Mouse (Mus musculus) forebrain, embryonic 14.5 days (tissue): ENCODE data around the gene Zbtb20. TPM values are rescaled to one million over a fixed set of nuclear protein-coding genes. Genes with fewer than 3 reads are reported as not detected.

Experiments used
- ATAC-seq: fragments of 200-750 bp; cut with Nextera tagmentation; 2 replicates; pipeline ENCODE4 v1.8.0; 2017; ENCODE audit warnings: mild to moderate bottlenecking, moderate library complexity
- DNase-seq: peaks from one replicate; pipeline ENCODE4 v3.0.0-alpha.2; 2015; ENCODE audit warnings: low spot score
- H3K27ac ChIP-seq: fragments of 300-500 bp; sonication (generic); 2 replicates; pipeline ENCODE4 v1.5.1; 2014; ENCODE audit warnings: low read depth, mild to moderate bottlenecking, control low read depth, low read length, moderate library complexity
- H3K27me3 ChIP-seq: fragments of 300-500 bp; sonication (generic); replicated peaks from 2 replicates; pipeline ENCODE4 v1.6.1; 2014; ENCODE audit warnings: low read length, control low read depth, mixed read lengths; ENCODE audit not compliant: control insufficient read depth, insufficient read depth
- H3K36me3 ChIP-seq: fragments of 300-500 bp; sonication (generic); 2 replicates; pipeline ENCODE4 v1.6.1; 2014; ENCODE audit warnings: low read length, control low read depth; ENCODE audit not compliant: control insufficient read depth, insufficient read depth
- H3K4me1 ChIP-seq: fragments of 300-500 bp; sonication (generic); 2 replicates; pipeline ENCODE4 v1.6.1; 2014; ENCODE audit warnings: antibody characterized with exemption, low read length, control low read depth; ENCODE audit not compliant: control insufficient read depth, insufficient read depth
- H3K4me2 ChIP-seq: fragments of 300-500 bp; sonication (generic); 2 replicates; pipeline ENCODE4 v1.6.1; 2014; ENCODE audit warnings: mild to moderate bottlenecking, control low read depth, low read length
- H3K4me3 ChIP-seq: fragments of 300-500 bp; sonication (generic); 2 replicates; pipeline ENCODE4 v1.5.1; 2014; ENCODE audit warnings: low read depth, low read length, control low read depth
- H3K9ac ChIP-seq: fragments of 300-500 bp; sonication (generic); 2 replicates; pipeline ENCODE4 v1.6.1; 2014; ENCODE audit warnings: mild to moderate bottlenecking, low read length, control low read depth, moderate library complexity
- H3K9me3 ChIP-seq: fragments of 300-500 bp; sonication (generic); replicated peaks from 2 replicates; pipeline ENCODE4 v1.6.1; 2016; ENCODE audit warnings: low read length, control low read depth, mixed read lengths; ENCODE audit not compliant: control insufficient read depth
- WGBS: fragments of 180-500 bp; shearing (Covaris S2); extraction: QIAGEN DNeasy Blood & Tissue Kit; methylation state at CpG from one replicate; pipeline ENCODE4 v1.1.7; 2014; 5-methylcytosine and 5-hydroxymethylcytosine counted together
- polyA plus RNA-seq: library from polyadenylated mRNA; unstranded; fragments of >200 nt; fragmentation: Nextera tagmentation; extraction: Ambion mirVana; gene quantifications from 2 replicates; pipeline ENCODE4 v1.2.1, GENCODE M21; 2014

The Zbtb20 gene
- polyA plus RNA-seq, 1 experiment from 2014 or later: 41.0 TPM

DNA sequence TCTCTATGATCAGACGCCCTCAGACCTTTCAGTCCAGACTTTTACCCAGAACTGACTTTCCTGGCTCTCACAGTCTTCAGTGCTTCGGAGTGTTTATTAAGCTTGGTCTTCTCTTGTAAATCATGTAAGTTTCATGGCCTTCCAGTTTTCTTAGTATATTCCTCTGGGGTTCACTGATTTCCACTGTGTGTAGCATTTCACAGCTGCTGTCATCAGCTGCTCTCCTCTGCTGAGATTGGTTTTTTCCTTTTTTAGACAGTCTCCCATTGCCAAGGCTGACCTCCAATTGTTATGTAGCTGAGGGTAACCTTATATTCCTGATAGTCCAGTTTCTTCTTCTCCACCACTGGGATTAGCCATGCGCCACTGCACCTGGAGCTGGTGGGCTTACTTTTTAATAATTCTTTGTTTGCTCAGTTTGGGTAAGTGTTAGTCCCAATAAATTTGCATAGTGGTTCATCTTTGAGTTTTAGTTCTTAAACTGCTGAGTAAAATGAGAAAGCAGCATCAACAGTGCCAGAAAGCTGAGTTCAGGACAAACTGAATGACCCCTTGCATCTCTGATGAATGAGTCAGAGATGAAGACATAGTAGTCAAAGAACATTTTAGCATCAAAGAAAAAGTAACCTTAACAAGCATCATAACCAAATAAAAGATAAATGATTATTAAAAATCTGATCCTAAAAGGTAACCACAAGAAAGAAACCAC is 380.7 kb downstream of the Zbtb20 start:
- ATAC-seq (no peak), DNase-seq (no peak)
- no peaks in the 10 kb centered on the region for H3K36me3 ChIP-seq
- no peaks in the 10 kb centered on the region for H3K4me1 ChIP-seq
- no peaks in the 10 kb centered on the region for H3K27me3 ChIP-seq
- no peak overlapping the region for H3K4me3 ChIP-seq
- no peak overlapping the region for H3K27ac ChIP-seq
- no peak overlapping the region for H3K9ac ChIP-seq
- H3K9me3 ChIP-seq: no peaks in the 10 kb centered on the region
- 97% methylated on average over 3 of the region's 3 CpGs for WGBS
- no peak overlapping the region for H3K4me2 ChIP-seq

DNA sequence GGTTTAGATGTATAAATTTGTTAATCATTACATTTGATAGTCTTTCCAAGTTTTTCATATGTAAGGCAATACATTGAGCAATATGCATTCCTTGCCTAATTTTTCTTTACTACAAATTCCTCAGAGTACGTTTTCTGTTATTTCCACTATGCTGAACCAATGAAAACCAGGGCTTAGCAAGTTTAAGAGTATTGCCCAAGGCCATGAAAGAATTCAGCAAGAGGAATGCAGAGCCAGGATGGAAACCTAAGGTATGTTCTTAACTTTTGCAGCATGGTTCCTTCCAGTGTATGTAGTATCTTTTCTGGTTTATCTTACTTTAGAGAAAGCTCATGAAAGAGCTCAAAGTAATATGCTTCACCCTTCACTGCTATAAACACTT is 381.2 kb downstream of the Zbtb20 start:
- no peak overlapping the region for H3K9ac ChIP-seq
- H3K9me3 ChIP-seq: no peaks in the 10 kb centered on the region
- 84% methylated on average over 1 of the region's 1 CpGs for WGBS
- no peak overlapping the region for H3K4me2 ChIP-seq
- ATAC-seq: no peak
- no peak overlapping the region for H3K27ac ChIP-seq
- H3K36me3 ChIP-seq: no peaks in the 10 kb centered on the region
- H3K4me1 ChIP-seq: no peaks in the 10 kb centered on the region
- H3K27me3 ChIP-seq: no peaks in the 10 kb centered on the region
- no peak overlapping the region for H3K4me3 ChIP-seq
- no peak for DNase-seq

DNA sequence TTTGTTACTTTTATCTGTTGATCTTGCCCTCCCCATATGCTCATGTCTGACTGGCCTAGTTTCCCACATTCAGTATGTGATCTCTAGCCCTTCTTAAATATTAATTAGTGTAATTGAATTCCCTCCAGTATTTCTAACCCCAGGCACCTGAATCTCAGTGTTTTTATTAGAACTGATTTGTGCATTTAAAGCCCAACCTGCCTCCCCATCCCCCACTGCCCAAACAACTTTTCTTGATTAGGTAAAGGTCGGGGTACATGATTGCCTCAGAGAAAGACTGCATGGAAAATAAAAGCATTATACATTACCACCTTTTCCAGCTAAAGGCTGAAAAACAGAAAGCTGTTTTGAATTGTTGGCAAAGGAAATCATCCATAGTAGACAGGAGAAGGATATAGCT is 383.8 kb downstream of the Zbtb20 start:
- 37% methylated on average over 1 of the region's 1 CpGs for WGBS
- H3K9ac ChIP-seq: no peak overlapping the region
- H3K4me1 ChIP-seq: no peaks in the 10 kb centered on the region
- no peaks in the 10 kb centered on the region for H3K27me3 ChIP-seq
- H3K4me3 ChIP-seq: no peak overlapping the region
- ATAC-seq (no peak), DNase-seq (no peak)
- no peaks in the 10 kb centered on the region for H3K9me3 ChIP-seq
- no peak overlapping the region for H3K4me2 ChIP-seq
- H3K36me3 ChIP-seq: no peaks in the 10 kb centered on the region
- H3K27ac ChIP-seq: no peak overlapping the region

DNA sequence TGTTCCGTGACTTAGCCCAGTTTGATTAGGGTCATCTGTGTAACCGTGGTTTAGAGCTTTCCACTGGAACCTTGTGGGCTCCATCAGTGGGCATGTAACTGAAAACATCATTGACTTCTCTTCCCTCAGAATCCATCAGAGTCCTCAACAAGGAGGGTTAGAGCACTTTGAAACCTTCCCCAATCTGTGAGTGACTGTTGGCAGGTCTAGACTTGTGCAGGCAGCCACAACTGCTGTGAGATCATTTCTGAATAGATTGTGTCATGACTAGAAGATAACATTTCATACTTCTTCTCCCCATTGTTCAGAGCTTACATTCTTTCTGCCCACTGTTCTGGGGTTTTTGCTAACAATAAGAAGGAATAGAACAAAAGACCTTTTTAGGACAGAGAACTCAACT is 385.2 kb downstream of the Zbtb20 start:
- Histone ChIP-seq H3K27ac (no peak overlapping the region), H3K4me3 (no peak overlapping the region), H3K27me3 (no peaks in the 10 kb centered on the region), H3K4me2 (no peak overlapping the region), H3K4me1 (no peaks in the 10 kb centered on the region), H3K36me3 (no peaks in the 10 kb centered on the region), H3K9me3 (no peaks in the 10 kb centered on the region), H3K9ac (no peak overlapping the region)
- 82% methylated on average over 2 of the region's 2 CpGs for WGBS
- DNase-seq (no peak), ATAC-seq (no peak)

DNA sequence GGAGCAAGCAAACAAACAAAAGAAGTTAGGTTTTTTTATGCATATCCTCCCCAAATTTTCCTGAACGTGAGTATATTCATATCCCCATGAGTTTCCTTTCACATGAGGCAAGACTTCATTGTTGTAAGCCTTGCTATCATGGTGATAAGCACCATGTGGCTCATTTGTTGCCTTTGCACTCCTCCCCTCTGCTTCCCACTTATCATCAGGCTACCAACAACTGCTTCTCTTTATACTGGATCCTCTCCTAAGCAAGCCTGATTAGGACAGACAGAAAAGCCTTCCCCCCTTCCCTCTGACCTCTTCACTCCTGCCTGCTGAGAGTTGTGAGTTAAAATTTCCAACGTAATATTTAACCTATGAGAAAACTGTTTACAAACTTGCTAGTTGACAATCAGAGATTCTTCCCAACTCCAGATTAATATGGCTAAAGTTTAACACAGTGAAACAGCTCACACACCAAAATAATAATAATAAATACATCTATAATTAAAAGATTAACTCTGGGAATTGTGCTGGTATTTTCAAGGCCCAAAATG is 398.4 kb downstream of the Zbtb20 start:
- no peak overlapping the region for H3K27ac ChIP-seq
- 51% methylated on average over 2 of the region's 2 CpGs for WGBS
- DNase-seq (no peak), ATAC-seq (no peak)
- H3K4me2 ChIP-seq: no peak overlapping the region
- H3K9ac ChIP-seq: no peak overlapping the region
- no peak overlapping the region for H3K4me3 ChIP-seq
- no peaks in the 10 kb centered on the region for H3K27me3 ChIP-seq
- no peaks in the 10 kb centered on the region for H3K36me3 ChIP-seq
- peaks cover 14% of the 10 kb centered on the region; the same call in 1 of the 2 replicates for H3K4me1 ChIP-seq
- H3K9me3 ChIP-seq: no peaks in the 10 kb centered on the region

DNA sequence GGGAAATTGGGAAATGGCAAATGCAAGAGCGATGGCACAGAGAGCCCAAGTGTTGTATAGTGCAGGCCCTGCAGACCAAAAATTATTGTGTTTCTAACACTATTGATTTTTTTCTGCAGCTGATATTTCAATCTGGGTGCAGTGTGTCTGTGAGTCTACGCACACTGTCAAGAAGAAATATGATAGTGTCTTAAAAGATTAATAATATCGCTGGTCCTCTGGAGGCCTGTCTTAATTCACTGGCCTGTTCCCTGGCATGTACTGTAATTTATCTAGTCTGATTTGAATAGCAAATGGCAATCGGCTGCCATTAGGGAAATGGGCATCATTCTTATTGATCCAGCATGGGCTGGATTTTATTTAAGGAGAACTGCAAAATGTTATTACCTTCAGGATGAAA is 401.1 kb downstream of the Zbtb20 start:
- H3K9ac ChIP-seq: no peak overlapping the region
- DNase-seq: no peak
- no peak overlapping the region for H3K4me3 ChIP-seq
- no peak overlapping the region for H3K27ac ChIP-seq
- H3K4me2 ChIP-seq: no peak overlapping the region
- WGBS: 94% methylated on average over 4 of the region's 4 CpGs
- H3K27me3 ChIP-seq: no peaks in the 10 kb centered on the region
- H3K4me1 ChIP-seq: peaks cover 8% of the 10 kb centered on the region; the same call in 1 of the 2 replicates
- no peaks in the 10 kb centered on the region for H3K36me3 ChIP-seq
- H3K9me3 ChIP-seq: no peaks in the 10 kb centered on the region; the same call in 1 of the 2 replicates
- no peak for ATAC-seq

DNA sequence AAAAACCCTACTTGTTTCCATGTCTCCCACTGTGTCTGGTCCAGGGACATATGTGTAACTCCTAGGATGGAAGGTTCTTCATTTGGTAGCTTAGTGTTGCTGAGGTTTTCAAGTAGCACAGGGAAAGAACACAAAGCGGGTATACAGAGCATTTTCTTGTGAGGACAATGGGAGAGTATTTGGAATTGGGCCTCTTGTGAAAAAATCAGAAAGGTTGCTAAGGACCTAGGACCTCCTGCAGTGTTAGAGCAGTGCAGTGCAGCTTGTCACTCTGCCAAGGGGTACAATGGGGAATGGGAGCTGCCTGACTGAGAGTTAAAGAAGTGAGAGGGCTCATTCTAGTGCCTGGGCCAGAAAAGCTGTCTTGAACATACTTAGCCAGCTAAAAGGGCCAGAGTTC is 410.6 kb downstream of the Zbtb20 start:
- Histone ChIP-seq H3K4me1 (peaks cover 12% of the 10 kb centered on the region; the same call in 1 of the 2 replicates), H3K27me3 (no peaks in the 10 kb centered on the region), H3K36me3 (no peaks in the 10 kb centered on the region), H3K9ac (no peak overlapping the region), H3K4me2 (no peak overlapping the region), H3K4me3 (no peak overlapping the region), H3K9me3 (no peaks in the 10 kb centered on the region; the same call in 1 of the 2 replicates), H3K27ac (peak overlapping the region; percentile 61; the same call in 1 of the 2 replicates)
- WGBS: 4% methylated on average over 1 of the region's 1 CpGs
- ATAC-seq (peak; percentile 94), DNase-seq (peak; percentile 91)

DNA sequence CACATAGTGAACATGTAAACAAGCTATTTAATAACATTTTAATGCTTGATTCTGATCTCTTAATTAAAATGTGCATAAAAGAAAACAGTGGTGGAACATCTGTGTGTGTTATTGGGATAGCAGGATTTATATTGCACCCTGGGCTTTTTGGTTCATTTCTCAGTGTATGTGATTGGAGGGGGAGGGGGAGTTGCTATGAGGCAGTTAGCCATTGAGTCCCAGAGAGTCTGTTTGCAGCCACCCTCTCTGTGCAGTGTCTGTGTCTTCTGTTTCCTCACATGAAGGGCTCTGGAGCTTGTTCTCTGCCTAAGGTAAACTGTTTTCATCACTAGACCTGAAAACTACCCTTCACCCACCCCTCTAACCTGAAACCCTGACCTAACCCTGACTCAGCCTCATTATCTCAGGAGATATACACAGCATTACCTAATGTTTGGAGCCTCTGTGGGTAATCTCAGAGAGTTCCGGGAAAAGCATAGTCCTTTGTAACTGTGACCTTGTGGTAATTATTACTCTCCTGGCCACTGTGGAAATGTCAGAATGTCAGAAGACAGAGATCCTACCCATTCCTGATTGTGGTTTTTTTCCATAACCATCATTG is 411.2 kb downstream of the Zbtb20 start:
- ATAC-seq (peak; percentile 73), DNase-seq (peak; percentile 39)
- 15% methylated on average over 1 of the region's 1 CpGs for WGBS
- Histone ChIP-seq H3K36me3 (no peaks in the 10 kb centered on the region), H3K4me3 (no peak overlapping the region), H3K27ac (peak overlapping the region; percentile 61), H3K9ac (no peak overlapping the region), H3K4me2 (0 out of 2 replicates have a peak overlapping the region, but pooled peaks have one; percentile 1), H3K4me1 (peaks cover 12% of the 10 kb centered on the region; the same call in 1 of the 2 replicates), H3K27me3 (no peaks in the 10 kb centered on the region), H3K9me3 (no peaks in the 10 kb centered on the region)

DNA sequence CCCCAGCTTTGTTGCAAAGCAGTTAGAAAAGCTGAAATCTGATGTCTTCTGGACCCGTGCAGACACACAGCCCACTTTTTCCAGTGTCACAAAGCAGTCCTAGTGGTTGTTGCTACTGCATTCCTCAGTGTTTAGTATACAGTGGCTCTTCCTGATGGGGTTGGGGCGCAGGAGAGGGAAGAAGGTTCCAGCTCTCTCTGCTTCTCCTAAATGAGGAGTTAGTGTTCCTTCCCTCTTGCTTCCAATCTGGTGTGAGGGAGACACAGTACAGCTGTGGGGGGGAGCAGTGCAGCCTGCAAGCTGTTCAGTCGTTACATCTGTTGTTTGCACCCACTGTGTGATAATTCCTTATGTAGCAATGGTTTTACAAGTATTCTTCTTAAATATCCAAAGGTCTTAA is 415.7 kb downstream of the Zbtb20 start:
- Histone ChIP-seq H3K4me3 (no peak overlapping the region), H3K4me1 (peaks cover 14% of the 10 kb centered on the region; the same call in 1 of the 2 replicates), H3K9me3 (no peaks in the 10 kb centered on the region), H3K4me2 (no peak overlapping the region), H3K9ac (no peak overlapping the region), H3K27me3 (no peaks in the 10 kb centered on the region), H3K36me3 (no peaks in the 10 kb centered on the region), H3K27ac (no peak overlapping the region)
- no peak for DNase-seq
- WGBS: 65% methylated on average over 3 of the region's 3 CpGs
- ATAC-seq: no peak
